Mouse (Mus musculus): ENCODE measurements around the gene Heyl.
A peak's percentile ranks its signal among the peaks of the same experiment; 100 is the strongest.

Heyl gene

DNA sequence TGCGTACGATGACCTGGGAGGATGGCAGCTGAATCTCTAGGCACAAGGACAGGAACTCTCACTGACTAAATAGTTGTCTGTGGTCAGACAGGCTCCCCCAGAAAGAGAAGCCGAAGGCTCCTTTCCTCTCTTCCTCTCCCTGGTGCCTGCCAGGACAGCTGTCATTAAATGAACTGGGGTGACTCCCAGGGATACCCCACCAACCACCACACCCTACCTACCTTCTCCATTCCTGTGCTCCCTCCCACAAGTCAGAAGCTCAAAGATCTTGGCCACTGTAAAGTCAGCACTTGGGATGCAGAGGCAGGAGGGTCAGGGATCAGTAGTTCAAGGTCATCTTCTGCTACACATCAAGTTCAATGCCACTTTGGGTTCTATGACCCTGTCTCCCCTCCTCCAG is 515 bp upstream of the Heyl start:
- no peak for DNase-seq (ENCODE audit: low spot score in 2 of 2)

DNA sequence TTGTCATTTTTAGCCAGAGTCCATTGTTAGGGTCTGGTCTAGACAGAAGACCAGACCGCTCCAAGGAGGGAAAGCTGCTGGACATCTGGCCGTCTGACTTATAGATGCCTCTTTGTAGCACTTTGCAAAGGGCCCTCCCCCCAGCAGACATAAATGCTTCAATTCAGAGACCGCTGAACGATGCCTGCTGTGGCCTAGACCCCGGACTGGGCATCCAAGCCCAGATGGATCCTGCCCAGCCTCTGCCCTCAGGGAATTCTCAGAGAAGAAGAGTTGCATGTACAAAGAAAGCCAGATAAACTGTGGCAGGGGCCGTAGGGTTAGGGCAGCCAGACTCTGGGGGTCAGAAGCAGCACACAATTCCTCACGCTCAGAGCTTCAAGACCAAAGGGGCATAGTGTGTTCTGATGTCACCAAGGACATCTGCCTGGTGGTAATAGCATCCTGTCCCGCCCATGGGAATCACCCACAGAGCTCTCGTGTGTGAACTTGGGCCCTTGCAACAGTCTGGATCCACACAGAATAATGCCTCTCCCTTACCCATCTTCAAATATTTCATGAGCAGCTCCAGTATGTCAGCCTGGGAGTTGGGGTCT is 2.6 kb downstream of the Heyl start:
- no peak for DNase-seq (ENCODE audit: low spot score in 2 of 2)

DNA sequence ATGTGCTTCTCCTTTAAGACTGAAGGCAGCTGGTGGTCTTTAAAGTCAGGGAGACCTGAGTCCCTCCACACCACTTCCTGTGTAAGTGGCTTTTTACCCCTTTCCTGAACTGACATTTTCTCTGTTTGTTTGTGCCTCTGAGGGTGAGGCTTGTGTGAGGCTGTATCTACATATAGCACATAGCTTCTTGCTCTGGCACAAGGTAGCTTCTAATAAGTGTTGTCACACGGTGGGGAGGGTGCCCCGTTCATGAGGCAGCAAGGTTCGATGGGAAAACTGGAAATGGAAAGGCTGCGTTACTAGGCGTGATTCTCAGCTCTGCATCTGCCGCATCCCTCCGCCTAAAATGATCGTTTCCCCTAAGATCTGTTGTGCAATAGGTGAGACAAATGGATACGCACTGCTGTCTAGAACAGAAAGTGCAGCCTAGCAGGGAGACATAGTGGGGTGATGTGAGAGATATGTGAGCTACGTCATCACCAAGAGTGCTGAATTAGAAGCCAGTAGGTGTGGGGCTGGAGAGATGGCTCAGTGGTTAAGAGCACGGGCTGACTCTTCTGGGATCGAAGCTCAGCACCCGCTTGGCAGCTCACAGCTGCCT is 3.2 kb downstream of the Heyl start:
- DNase-seq (ENCODE audit: low spot score in 2 of 2), result no peak

DNA sequence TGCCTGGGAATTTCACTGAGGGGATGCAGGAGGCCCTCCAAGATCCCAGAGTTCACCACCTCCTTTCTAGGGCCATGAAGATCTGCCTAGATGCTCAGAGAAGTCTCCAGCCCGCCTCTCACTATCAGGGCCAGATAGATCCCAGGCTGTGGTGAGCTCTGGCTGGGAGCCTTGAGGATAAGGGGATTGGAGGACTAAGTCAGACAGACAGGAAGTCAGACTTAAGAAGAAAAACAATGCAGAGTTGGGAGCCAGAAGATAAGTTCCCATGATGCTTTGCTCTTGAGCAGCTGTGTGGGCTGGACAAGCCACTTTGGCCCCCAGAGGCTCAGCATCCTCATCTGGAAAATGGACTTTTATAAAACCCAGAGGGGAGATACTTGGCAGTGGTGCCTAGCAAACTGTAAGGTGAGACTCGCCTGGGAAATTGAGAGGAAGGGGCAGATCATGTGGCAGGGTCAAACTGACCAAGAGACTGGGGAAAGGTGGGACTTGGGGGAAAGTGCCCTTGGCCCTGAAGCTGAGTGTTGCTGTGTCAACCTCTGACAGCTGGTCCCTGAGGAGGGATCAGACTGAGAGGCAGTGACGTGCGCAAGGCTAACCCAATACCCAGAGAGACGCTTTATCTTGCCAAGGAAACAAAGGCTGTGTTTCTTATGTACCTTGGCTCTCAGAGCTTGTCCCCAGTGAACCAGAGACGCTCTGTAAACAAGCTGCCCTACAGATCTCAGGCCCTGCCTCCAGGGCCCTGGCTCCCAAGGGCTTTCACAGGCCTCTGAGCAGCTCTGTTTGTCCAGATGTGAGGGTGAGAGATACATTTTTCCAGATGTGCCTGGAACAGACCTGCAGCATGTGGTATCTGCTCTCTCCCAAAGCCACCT is 4.3 kb downstream of the Heyl start:
- no peak for DNase-seq (ENCODE audit: low spot score in 2 of 2)

DNA sequence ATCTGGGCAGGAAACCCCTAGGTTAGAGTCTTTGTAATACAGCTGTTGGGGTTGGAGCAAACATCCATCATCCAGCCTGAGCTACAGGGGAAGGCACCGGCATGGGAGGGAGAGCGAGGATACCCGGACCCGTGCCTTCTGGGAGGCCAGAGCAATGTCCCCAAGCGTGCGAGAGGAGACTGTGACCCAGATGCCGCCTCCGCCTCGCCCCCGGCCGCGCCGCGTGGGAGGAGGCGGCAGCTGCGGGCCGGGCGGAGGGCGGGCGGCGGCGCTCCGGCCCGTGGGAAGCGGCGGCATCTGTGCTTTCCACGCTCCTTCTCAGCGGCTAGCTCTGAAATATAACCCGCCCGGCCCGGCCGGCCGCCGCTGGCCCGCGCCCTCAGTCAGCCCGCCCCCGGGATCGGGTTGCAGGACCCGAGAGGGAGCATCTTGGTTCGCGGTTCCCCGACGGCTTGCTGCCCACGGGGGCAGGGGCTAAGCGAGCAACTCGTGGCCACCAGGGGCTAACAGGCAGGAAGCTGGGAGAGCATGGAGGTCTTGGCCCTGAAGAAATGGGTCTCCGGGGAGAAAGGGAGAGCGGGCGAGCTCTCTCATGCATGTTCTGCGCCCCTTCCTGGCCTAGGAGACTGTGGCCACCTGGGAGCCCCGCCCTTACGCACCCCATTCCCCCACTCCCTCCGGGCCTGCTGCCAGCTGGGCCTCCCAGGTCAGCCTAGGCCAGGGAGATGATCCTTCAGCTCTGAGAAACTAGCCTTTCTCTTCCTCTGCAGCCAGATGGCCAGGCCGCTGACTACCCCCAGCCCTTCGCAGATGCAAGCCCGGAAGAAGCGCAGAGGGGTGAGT is 6.2 kb downstream of the Heyl start:
- peak in 1 of 2 experiments; percentile 43 for DNase-seq (ENCODE audit: low spot score in 2 of 2)

DNA sequence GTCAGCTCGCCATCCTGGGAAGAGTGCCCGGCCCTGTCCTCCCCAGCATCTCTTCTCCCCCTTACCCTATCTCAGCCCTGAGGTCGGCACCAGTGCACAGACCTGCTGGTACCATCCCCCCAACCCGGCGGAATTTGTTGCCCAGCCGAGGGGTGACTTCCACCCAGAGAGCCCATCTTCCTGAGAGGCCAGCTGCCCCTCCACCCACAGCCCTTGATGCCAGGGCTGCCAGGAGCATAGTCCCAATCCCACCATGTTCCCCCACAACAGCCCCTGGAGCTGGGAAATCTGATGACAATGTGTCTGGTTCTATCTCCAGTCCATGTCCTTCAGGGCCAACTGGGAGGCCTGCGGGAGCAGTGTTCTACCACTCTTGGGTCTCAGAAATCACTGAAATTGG is 12.9 kb downstream of the Heyl start:
- no peak for DNase-seq (ENCODE audit: low spot score in 2 of 2)

DNA sequence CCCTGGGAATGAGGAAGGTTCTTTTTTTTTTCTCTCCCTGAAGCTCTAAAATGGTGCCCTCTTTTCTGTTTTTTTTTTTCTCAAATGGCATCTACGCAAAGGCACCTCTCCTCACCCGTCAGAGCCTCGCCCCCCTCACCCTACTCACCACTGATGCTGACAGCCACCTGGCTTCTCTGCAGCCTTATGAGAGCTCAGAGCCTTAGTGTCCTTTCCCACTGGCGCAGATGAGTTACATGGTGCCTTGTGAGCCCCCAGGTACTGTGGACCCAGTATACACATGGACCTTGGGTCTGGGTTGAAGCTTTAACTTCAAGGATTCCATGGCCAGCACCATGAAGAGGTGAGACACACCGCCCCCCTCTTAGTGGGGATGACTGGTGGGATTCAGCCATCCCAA is 13.3 kb downstream of the Heyl start:
- DNase-seq (ENCODE audit: low spot score in 2 of 2), result no peak

DNA sequence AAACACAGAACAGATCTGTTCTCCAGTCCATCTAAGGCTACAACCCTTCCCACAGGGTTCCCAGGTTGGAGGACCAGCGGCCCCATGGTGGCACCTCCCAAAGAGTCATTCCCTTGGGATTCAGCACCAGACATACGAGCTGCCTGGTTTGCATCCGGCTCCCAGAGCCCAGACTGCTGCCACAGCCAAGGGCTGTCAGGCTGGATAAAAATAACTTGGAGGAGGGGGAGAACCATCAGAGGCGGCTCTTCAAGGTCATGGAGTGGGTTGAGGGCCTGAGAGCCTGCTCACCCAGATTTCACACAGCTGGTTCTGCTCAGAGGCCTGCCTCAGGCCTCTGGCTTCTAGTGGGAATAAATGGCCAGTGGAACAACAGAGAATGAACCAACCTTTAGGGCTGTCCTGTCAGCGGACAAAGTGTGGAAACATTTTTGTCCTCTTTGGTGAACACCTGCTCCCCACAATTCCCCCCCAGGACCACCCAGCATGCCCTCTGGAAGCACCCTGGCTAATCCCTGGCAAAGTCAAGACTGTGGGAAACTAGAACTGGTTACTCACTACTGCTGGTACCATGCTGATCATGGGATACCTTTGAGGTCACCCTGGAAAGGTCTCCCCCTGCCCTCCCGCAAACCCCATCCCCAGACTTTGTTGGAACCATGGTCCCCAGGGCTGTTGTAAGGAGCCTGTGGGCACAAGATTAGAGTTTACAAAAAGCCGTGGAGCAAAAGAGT is 14.0 kb downstream of the Heyl start:
- no peak for DNase-seq (ENCODE audit: low spot score in 2 of 2)

DNA sequence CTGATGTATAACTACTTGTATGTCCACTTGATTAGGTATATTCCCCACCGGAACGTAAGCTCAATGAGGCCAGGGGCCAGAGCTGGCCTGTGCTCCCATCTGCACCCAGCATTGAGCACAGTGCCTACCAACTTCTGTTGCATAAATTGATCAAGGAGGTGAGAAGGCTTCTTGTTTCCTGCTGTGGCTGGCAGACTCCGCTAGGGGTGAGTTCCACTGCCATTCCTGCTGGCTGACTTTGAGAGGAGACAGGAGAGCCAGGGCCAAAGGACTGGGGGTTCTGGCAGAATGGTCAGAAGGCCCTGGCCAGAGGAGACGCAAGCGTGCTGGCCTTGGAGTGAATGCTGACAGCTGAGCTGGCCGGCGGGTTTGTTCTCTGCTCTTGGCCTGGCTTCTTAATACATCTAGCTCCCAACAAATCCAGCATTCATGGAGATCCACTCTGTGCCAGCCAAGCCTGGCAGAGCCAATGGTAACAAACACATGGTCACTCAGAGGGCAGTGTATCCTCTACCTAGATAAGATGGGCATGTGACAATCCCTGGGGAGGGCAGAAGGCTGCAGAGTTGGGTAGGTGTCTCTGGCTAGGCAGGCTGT is 15.7 kb downstream of the Heyl start:
- DNase-seq (ENCODE audit: low spot score in 2 of 2), result no peak

DNA sequence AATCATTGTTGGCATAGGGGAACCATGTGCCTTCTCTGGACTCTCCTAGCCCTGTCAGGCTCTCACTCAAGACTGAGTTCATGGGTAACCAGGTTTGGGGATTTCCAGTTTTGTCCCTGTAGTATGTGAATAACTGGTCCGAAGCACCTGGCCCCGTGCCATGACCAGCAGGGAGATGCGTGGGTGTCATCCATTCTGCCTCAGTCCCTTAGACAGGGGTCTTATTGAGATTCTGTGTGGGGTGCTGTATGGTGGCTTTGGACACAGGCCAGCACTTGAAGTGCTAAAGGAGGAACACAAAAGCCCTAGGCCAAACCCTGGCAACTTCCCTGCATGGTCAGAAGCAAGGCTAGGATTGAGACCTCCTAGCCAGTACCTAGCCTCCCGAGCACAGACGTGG is 18.9 kb downstream of the Heyl start:
- no peak for DNase-seq (ENCODE audit: low spot score in 2 of 2)

DNA sequence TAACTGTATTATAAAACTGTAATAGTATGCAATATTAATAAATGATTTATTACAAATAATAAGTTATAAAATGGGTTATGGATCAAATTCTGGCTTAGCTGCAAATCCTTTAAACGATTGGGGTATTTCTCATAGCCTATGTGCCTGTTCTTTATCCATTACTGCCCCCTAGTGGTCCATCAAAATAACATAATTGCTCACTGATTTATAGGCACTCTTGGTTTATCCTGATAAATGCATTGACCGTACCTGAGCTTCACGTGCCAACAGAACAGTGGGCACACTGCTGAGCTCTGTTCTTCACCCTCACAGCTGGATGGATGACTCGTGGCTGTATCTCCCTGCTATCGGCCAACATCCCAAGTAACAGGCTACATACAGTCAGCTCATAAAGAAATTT is 21.3 kb downstream of the Heyl start:
- no peak for DNase-seq (ENCODE audit: low spot score in 2 of 2)

DNA sequence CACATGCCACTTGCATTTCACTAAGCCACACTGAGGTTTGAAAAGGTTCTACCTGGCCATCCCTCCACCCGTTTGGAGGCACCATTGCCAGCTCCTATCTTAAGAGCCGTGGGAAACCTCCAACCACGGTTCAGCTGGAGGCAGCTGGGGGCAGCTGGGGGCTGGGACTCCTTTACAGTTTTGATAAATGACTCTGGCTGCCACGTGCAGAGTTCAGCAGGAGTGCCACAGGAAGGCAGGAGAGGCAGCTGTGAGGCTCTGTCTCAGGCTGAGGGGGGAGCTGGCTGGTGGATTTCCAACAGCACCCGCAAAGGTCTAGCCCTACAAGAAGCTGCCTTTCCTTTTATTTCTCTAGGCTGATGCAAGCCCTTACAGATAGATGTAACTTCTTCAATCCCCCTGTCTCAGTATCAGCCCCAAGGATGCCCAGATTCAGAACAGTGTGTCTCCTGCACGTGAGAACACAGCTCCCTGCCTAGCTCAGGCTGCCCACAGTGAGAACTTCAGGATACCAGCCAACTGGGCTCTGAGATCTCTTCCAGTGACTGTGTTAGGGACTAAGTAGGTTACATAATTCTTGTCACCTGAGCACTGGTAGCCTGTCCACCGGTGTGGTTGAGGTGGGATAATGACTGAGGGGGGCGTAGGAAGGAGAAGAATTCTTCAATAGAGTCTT is 26.9 kb downstream of the Heyl start:
- no peak for DNase-seq (ENCODE audit: low spot score in 2 of 2)

DNA sequence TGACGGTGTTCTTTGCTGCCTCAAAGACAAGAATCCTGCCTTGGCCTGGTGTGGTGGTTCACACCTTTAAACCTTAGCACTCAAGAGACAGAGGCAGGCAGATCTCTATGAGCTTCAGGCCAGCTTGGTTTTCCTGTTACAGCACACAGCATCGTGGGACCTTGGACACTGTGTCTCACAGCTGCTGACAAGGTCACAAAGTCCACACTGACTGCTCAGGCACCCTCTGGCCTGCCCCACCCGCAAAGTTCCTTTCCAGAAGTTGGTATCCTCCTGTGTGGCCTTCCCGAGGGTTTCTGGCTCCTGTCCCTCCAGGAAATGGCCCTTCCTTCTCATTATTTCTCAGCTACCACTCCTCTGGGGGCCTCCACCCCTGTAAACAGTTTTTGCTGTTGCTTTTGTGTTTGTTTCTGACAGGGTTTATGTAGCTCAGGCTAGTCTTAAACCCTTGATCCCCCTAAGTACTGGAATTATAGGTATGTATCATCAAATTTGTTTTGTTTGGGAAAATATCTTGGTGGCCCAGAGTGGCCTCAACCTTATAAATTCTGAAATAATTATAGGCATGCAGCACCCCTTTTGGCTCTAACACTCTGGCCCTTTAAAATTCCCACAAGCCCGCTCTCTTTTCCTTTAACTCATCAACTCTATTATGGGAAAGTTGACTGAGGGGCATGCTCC is 28.5 kb downstream of the Heyl start, which contains the start of gene Pabpc4:
Gene Pabpc4 (plus strand): TSS at position 631 of the 681 bp plus-strand sequence.
- no peak for DNase-seq (ENCODE audit: low spot score in 2 of 2)

DNA sequence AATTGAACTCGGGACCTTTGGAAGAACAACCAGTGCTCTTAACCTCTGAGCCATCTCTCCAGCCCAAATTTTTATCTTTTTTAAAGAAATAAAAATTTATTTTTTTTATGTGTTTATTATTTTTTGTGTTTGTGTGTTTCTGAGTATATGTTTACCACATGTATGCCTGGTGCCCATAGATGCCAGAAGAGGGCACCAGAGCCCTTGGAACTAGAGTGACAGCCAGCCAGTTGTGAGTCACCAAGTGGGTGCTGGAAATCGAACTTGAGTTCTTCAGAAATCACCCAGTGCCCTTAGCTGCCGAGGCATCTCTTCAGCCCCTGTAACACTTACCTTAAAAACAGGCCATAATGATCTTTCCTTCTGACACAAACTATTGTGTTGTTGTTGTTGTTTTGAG is 37.7 kb downstream of the Heyl start:
- no peak for DNase-seq (ENCODE audit: low spot score in 2 of 2)

DNA sequence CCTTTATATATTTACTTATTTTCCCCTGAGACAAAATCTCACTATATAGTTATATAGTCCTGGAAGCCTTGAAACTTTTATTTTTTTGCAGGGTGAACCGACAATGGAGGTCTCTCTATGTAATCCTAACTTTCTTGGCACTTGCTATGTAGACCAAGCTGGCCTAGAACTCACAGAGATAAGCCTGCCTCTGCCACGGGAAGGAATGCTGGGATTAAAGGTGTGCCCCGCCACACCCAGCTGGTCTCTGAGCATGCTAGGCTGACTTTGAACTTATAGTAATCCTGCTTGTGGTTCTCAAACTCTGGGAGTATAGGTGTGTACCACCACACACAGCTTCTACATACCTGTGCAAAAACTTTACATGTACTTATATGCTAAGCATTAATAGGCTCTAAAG is 46.8 kb downstream of the Heyl start:
- DNase-seq (ENCODE audit: low spot score in 2 of 2), result no peak

DNA sequence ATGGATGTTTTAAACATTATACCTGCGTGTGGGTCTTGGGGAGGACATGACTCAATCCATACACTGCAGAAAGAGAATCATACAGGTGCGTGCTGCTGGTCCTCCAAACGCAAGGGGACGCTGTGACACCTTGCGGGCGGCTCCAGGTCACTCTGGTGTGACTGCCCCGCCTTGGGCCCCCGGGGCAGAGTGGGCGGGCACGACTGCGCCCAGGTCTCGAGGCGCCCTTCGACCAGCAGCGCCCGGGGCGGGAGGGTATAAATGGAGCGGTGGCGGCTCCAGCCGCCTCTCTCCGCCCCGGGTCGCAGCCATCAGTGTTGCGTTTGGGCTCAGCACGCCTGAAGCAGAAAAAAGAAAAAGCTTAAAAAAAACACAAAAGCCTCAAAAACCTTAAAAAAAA is 49.1 kb downstream of the Heyl start:
- peak; percentile 92 to 96 for DNase-seq (ENCODE audit: low spot score in 2 of 2)

DNA sequence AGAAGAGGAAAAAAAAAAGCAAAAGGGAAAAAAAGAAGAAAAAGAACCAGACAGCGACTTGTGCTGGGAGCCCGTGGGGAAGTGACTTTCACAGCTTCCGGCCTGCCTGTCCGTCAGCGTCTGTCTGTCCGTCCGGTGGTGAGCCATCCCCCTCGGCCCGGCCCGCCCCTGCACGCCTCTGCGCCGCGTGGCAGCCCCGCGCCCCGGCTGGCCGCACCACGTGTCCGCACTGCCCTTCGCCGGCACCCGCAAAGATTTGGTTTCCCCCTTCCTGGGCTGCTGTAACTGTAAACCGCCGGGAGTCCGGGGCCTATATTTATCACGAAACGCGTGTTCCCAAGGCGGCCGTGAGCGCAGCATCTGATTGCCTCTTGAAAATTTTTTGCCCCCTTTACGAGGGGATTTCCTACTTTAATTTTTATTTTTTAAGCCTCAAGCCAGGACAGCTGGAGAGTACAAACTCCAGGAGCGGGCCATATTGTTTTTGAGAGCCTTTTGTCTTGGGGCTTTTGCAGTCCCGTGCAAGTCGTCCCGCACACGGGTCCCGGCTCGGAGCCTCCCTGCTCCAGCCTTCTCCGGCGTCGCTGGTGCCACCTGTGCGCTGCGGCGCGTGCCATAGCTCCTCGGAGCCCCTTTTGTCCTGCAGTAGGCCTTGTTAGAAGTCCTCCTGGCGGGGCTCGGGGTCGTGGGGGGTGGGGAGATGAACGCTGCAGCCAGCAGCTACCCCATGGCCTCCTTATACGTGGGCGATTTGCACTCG is 49.7 kb downstream of the Heyl start:
- peak in 1 of 2 experiments; percentile 42 for DNase-seq (ENCODE audit: low spot score in 2 of 2)

DNA sequence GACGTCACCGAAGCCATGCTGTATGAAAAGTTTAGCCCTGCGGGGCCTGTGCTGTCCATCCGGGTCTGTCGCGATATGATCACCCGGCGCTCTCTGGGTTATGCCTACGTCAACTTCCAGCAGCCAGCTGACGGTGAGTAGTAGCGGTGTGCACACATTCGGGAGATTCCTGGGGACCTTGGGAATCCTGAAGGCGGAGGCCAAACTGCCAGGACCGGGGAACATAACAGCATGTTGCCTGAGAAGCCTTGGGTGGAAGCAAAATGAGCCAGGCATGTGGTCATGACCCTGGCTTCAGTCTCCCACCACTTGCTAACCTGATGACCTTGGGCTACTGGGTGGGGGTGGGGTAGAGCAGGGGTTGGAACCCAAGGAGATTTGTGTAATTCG is 50.3 kb downstream of the Heyl start:
- DNase-seq (ENCODE audit: low spot score in 2 of 2), result peak; percentile 43 to 58

Data from spleen, postnatal 10 days (tissue).